Mouse (Mus musculus): ENCODE data around the gene Cyp4f17. TPM values are rescaled to one million over a fixed set of nuclear protein-coding genes. Genes with fewer than 3 reads are reported as not detected.
"Not testable (repeated sequence)": the region's sequence is repeated elsewhere in the genome, so short reads cannot be mapped to it uniquely, and the experiment has no call there.

Cyp4f17 gene
- polyA plus RNA-seq, 1 experiment from 2014 or later = 4.6 TPM

- H3K36me3 ChIP-seq (ENCODE audit: control insufficient read depth, insufficient read depth, low read length) = no peaks in the 10 kb centered on the region
- ATAC-seq = no peak
- H3K9me3 ChIP-seq (ENCODE audit: control insufficient read depth, low read length) = no peaks in the 10 kb centered on the region
- no peaks in the 10 kb centered on the region for H3K27me3 ChIP-seq (replicated peaks; ENCODE audit: control insufficient read depth, insufficient read depth, low read length)
- H3K27ac ChIP-seq (ENCODE audit: low read length) = peak overlapping the region; percentile 72; the same call in 1 of the 2 replicates
- WGBS = 57% methylated on average over 5 of the region's 5 CpGs
- H3K4me1 ChIP-seq (ENCODE audit: control insufficient read depth, insufficient read depth, low read length) = peaks cover 6% of the 10 kb centered on the region
- H3K4me3 ChIP-seq (ENCODE audit: low read length) = peak overlapping the region; percentile 58
- H3K4me2 ChIP-seq (ENCODE audit: low read depth, low read length) = peak overlapping the region; percentile 61
- H3K9ac ChIP-seq (ENCODE audit: low read depth, low read length) = peak overlapping the region; percentile 67
These were observed 31.0 kb downstream of the Cyp4f17 start for GRCm38 (mm10) chr17:32536867-32537250.

- H3K36me3 ChIP-seq (ENCODE audit: control insufficient read depth, insufficient read depth, low read length); H3K4me1 ChIP-seq (ENCODE audit: control insufficient read depth, insufficient read depth, low read length); ATAC-seq; H3K4me2 ChIP-seq (ENCODE audit: low read depth, low read length); H3K27me3 ChIP-seq (replicated peaks; ENCODE audit: control insufficient read depth, insufficient read depth, low read length); H3K9ac ChIP-seq (ENCODE audit: low read depth, low read length); H3K9me3 ChIP-seq (ENCODE audit: control insufficient read depth, low read length); H3K4me3 ChIP-seq (ENCODE audit: low read length); H3K27ac ChIP-seq (ENCODE audit: low read length): not testable (repeated sequence)
- 91% methylated on average over 5 of the region's 5 CpGs for WGBS
These were observed 38.9 kb downstream of the Cyp4f17 start for GRCm38 (mm10) chr17:32544792-32545191.

GRCm38 (mm10) chr17:32550377-32550776 is 44.5 kb downstream of the Cyp4f17 start:
- WGBS = 84% methylated on average over 3 of the region's 3 CpGs
- H3K9me3 ChIP-seq (ENCODE audit: control insufficient read depth, low read length); H3K27ac ChIP-seq (ENCODE audit: low read length); H3K4me1 ChIP-seq (ENCODE audit: control insufficient read depth, insufficient read depth, low read length); H3K27me3 ChIP-seq (replicated peaks; ENCODE audit: control insufficient read depth, insufficient read depth, low read length); H3K36me3 ChIP-seq (ENCODE audit: control insufficient read depth, insufficient read depth, low read length): not testable (repeated sequence)
- peak overlapping the region; percentile 52 for H3K4me2 ChIP-seq (ENCODE audit: low read depth, low read length)
- peak overlapping the region; percentile 36; the same call in 1 of the 2 replicates for H3K4me3 ChIP-seq (ENCODE audit: low read length)
- peak; percentile 24; the same call in 1 of the 2 replicates for ATAC-seq
- peak overlapping the region; percentile 54; the same call in 1 of the 2 replicates for H3K9ac ChIP-seq (ENCODE audit: low read depth, low read length)

- WGBS = 13% methylated on average over 20 of the region's 20 CpGs
- Histone ChIP-seq H3K4me2 (ENCODE audit: low read depth, low read length) (peak overlapping the region; percentile 52), H3K9ac (ENCODE audit: low read depth, low read length) (peak overlapping the region; percentile 54; the same call in 1 of the 2 replicates), H3K36me3 (ENCODE audit: control insufficient read depth, insufficient read depth, low read length) (no peaks in the 10 kb centered on the region), H3K4me3 (ENCODE audit: low read length) (peak overlapping the region; percentile 36), H3K4me1 (ENCODE audit: control insufficient read depth, insufficient read depth, low read length) (no peaks in the 10 kb centered on the region), H3K27ac (ENCODE audit: low read length) (no peak overlapping the region; the same call in 1 of the 2 replicates), H3K9me3 (ENCODE audit: control insufficient read depth, low read length) (no peaks in the 10 kb centered on the region), H3K27me3 (replicated peaks; ENCODE audit: control insufficient read depth, insufficient read depth, low read length) (no peaks in the 10 kb centered on the region)
- peak; percentile 98 for ATAC-seq
These were observed 45.3 kb downstream of the Cyp4f17 start for GRCm38 (mm10) chr17:32550900-32551770.

- H3K4me2 ChIP-seq (ENCODE audit: low read depth, low read length); ATAC-seq; H3K9ac ChIP-seq (ENCODE audit: low read depth, low read length); H3K4me1 ChIP-seq (ENCODE audit: control insufficient read depth, insufficient read depth, low read length); H3K4me3 ChIP-seq (ENCODE audit: low read length); H3K36me3 ChIP-seq (ENCODE audit: control insufficient read depth, insufficient read depth, low read length); H3K27ac ChIP-seq (ENCODE audit: low read length); H3K9me3 ChIP-seq (ENCODE audit: control insufficient read depth, low read length); H3K27me3 ChIP-seq (replicated peaks; ENCODE audit: control insufficient read depth, insufficient read depth, low read length): not testable (repeated sequence)
- 64% methylated on average over 1 of the region's 1 CpGs for WGBS
These were observed 47.2 kb downstream of the Cyp4f17 start for GRCm38 (mm10) chr17:32553016-32553415.

- H3K4me3 ChIP-seq (ENCODE audit: low read length); H3K27me3 ChIP-seq (replicated peaks; ENCODE audit: control insufficient read depth, insufficient read depth, low read length); H3K27ac ChIP-seq (ENCODE audit: low read length); H3K4me2 ChIP-seq (ENCODE audit: low read depth, low read length); ATAC-seq; H3K4me1 ChIP-seq (ENCODE audit: control insufficient read depth, insufficient read depth, low read length); H3K9me3 ChIP-seq (ENCODE audit: control insufficient read depth, low read length); H3K9ac ChIP-seq (ENCODE audit: low read depth, low read length); H3K36me3 ChIP-seq (ENCODE audit: control insufficient read depth, insufficient read depth, low read length): not testable (repeated sequence)
- WGBS = 69% methylated on average over 9 of the region's 9 CpGs
These were observed 48.5 kb downstream of the Cyp4f17 start for GRCm38 (mm10) chr17:32554368-32554767.

- 83% methylated on average over 2 of the region's 2 CpGs for WGBS
- not testable (repeated sequence) for ATAC-seq; H3K27me3 ChIP-seq (replicated peaks; ENCODE audit: control insufficient read depth, insufficient read depth, low read length); H3K4me3 ChIP-seq (ENCODE audit: low read length); H3K4me2 ChIP-seq (ENCODE audit: low read depth, low read length); H3K9me3 ChIP-seq (ENCODE audit: control insufficient read depth, low read length); H3K36me3 ChIP-seq (ENCODE audit: control insufficient read depth, insufficient read depth, low read length); H3K27ac ChIP-seq (ENCODE audit: low read length); H3K9ac ChIP-seq (ENCODE audit: low read depth, low read length); H3K4me1 ChIP-seq (ENCODE audit: control insufficient read depth, insufficient read depth, low read length)
These were observed 57.5 kb downstream of the Cyp4f17 start for GRCm38 (mm10) chr17:32563301-32563700.

GRCm38 (mm10) chr17:32573286-32573685 is 67.4 kb downstream of the Cyp4f17 start:
- not testable (repeated sequence) for H3K9me3 ChIP-seq (ENCODE audit: control insufficient read depth, low read length); H3K9ac ChIP-seq (ENCODE audit: low read depth, low read length); H3K4me3 ChIP-seq (ENCODE audit: low read length); H3K4me1 ChIP-seq (ENCODE audit: control insufficient read depth, insufficient read depth, low read length); H3K27me3 ChIP-seq (replicated peaks; ENCODE audit: control insufficient read depth, insufficient read depth, low read length); ATAC-seq; H3K36me3 ChIP-seq (ENCODE audit: control insufficient read depth, insufficient read depth, low read length); H3K27ac ChIP-seq (ENCODE audit: low read length); H3K4me2 ChIP-seq (ENCODE audit: low read depth, low read length)
- WGBS = 64% methylated on average over 2 of the region's 2 CpGs

GRCm38 (mm10) chr17:32577496-32578186 is 71.8 kb downstream of the Cyp4f17 start:
- no peaks in the 10 kb centered on the region for H3K36me3 ChIP-seq (ENCODE audit: control insufficient read depth, insufficient read depth, low read length)
- H3K27me3 ChIP-seq (replicated peaks; ENCODE audit: control insufficient read depth, insufficient read depth, low read length) = no peaks in the 10 kb centered on the region
- WGBS = 38% methylated on average over 7 of the region's 7 CpGs
- peak; percentile 95 for ATAC-seq
- H3K4me3 ChIP-seq (ENCODE audit: low read length) = no peak overlapping the region
- 0 out of 2 replicates have a peak, but pooled peaks cover 3% of the 10 kb centered on the region for H3K4me1 ChIP-seq (ENCODE audit: control insufficient read depth, insufficient read depth, low read length)
- peak overlapping the region; percentile 9; the same call in 1 of the 2 replicates for H3K4me2 ChIP-seq (ENCODE audit: low read depth, low read length)
- no peaks in the 10 kb centered on the region for H3K9me3 ChIP-seq (ENCODE audit: control insufficient read depth, low read length)
- peak overlapping the region; percentile 68 for H3K27ac ChIP-seq (ENCODE audit: low read length)
- no peak overlapping the region for H3K9ac ChIP-seq (ENCODE audit: low read depth, low read length)

All from intestine, embryonic 16.5 days (tissue).